Mouse (Mus musculus) CH12.LX (cell line): Measurements from ENCODE around the gene Pmvk.

Experiments used
- BHLHE40 ChIP-seq: IDR thresholded peaks from 2 replicates; pipeline ENCODE4 v1.6.1; 2011; ENCODE audit warnings: mild to moderate bottlenecking, low read depth, low read length, improper control_type of control experiment
- CHD2 ChIP-seq: IDR thresholded peaks from 2 replicates; pipeline ENCODE4 v1.6.1; 2011; ENCODE audit warnings: low read length, improper control_type of control experiment
- CTCF ChIP-seq, 2 experiments: IDR thresholded peaks in 1 of 2; conservative IDR thresholded peaks in 1 of 2; 2 replicates each; pipeline ENCODE4 v1.5.1; 2011 to 2012; ENCODE audit warnings: low read depth in 2 of 2, low read length in 2 of 2, improper control_type of control experiment in 1 of 2, inconsistent platforms in 1 of 2, mild to moderate bottlenecking in 1 of 2, moderate library complexity in 1 of 2
- EP300 ChIP-seq: IDR thresholded peaks from 2 replicates; pipeline ENCODE4 v1.6.1; 2011; ENCODE audit warnings: low read length, improper control_type of control experiment
- GABPA ChIP-seq: IDR thresholded peaks from 2 replicates; pipeline ENCODE4 v1.6.1; 2012; ENCODE audit warnings: low read depth, low read length, improper control_type of control experiment, inconsistent platforms; ENCODE audit not compliant: insufficient replicate concordance
- HCFC1 ChIP-seq: IDR thresholded peaks from 2 replicates; pipeline ENCODE4 v1.6.1; 2012; ENCODE audit warnings: low read depth, mild to moderate bottlenecking, inconsistent platforms, low read length, improper control_type of control experiment
- JUN ChIP-seq: IDR thresholded peaks from 2 replicates; pipeline ENCODE4 v1.6.1; 2011; ENCODE audit warnings: low read depth, mild to moderate bottlenecking, low read length, improper control_type of control experiment, moderate library complexity; ENCODE audit not compliant: insufficient read depth
- JUND ChIP-seq: conservative IDR thresholded peaks from 2 replicates; pipeline ENCODE4 v1.6.1; 2011; ENCODE audit warnings: low read depth, low read length, improper control_type of control experiment
- MAX ChIP-seq: IDR thresholded peaks from 2 replicates; pipeline ENCODE4 v1.6.1; 2011; ENCODE audit warnings: low read length, improper control_type of control experiment
- POLR2A ChIP-seq: IDR thresholded peaks from 2 replicates; pipeline ENCODE4 v1.6.1; 2011; ENCODE audit warnings: low read depth, mild to moderate bottlenecking, improper control_type of control experiment, low read length
- SMC3 ChIP-seq: IDR thresholded peaks from 2 replicates; pipeline ENCODE4 v1.6.1; 2011; ENCODE audit warnings: low read depth, low read length, improper control_type of control experiment
- TBP ChIP-seq: conservative IDR thresholded peaks from 2 replicates; pipeline ENCODE4 v1.6.1; 2011; ENCODE audit warnings: low read depth, low read length, improper control_type of control experiment
- TCF12 ChIP-seq: IDR thresholded peaks from 2 replicates; pipeline ENCODE4 v1.6.1; 2014; ENCODE audit warnings: low read depth, mild to moderate bottlenecking, inconsistent platforms, low read length, improper control_type of control experiment
- ZNF384 ChIP-seq: IDR thresholded peaks from 2 replicates; pipeline ENCODE4 v1.6.1; 2012; ENCODE audit warnings: low read depth, low read length, improper control_type of control experiment, inconsistent platforms

DNA sequence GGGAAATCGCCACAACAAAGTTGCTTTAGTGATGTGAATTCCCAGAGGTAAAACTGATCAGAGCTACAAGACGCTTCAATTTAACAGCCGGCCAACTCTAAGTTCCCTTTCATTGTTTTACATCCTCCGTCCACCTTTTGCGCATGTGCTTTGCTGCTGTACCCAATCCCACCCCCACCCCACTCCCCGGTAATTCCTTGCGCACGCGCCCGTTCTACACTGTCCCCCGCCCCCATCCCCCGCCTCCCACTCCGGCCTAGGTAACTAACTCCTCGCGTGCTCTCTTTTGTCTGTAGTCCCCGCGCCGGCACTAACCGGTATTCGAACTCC is 36.5 kb upstream of the Pmvk start:
- no peak for TF ChIP-seq POLR2A
- 0 out of 2 replicates have a peak, but pooled peaks have one; percentile 57 for TF ChIP-seq BHLHE40
- no peak for TF ChIP-seq TCF12
- TF ChIP-seq MAX: no peak
- no peak for TF ChIP-seq ZNF384
- TF ChIP-seq TBP: no peak
- no peak for TF ChIP-seq CTCF (conservative IDR thresholded peaks at IDR 0.05 in 1 of 2, IDR thresholded peaks at IDR 0.05 in 1 of 2; ENCODE audit: low read depth in 2 of 2, low read length in 2 of 2)
- TF ChIP-seq GABPA: no peak
- TF ChIP-seq HCFC1: no peak
- TF ChIP-seq CHD2: no peak
- no peak for TF ChIP-seq SMC3
- TF ChIP-seq JUN: no peak
- TF ChIP-seq JUND: no peak
- peak; percentile 15; the same call in 1 of the 2 replicates for TF ChIP-seq EP300
